Comparison of ENCODE assay signal across 10 mouse cellular contexts in the genomic region with DNA sequence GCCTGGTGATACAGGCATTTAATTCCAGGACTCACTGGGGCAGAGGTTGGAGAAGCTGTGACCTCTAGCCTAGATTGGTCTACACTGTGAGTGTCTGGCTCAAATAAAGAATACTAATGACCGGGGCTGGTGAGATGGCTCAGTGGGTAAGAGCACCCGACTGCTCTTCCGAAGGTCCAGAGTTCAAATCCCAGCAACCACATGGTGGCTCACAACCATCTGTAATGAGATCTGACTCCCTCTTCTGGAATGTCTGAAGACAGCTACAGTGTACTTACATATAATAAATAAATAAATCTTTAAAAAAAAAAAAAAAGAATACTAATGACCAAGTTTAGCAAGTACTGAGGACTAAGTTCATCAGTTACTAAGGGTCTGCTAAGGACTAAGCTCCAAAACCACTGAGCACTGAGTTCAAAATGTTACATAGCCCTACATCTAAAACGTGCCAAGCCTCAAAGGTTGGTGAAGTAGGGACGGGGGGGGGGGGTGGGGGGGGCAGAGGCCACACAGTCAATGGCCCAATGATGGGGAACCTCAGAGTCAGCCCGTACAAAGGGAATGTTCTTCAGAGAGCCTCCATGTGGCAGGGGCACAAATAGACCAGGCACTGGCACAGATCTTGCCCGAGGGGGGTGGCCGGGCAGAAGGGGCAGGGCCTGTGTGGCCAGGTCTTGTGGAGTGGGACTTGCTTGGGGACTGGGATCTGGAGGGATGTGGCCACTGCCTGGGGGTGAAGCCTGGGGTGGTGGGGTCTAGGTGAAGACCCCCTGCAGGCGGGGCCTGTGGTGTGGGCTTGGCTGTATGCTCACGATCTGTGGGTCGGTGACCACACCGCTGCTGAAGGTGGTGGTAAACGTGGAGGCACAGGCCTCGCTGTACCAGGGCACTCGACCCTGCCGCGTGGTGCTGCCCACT. TPM values are rescaled to one million over a fixed set of nuclear protein-coding genes. Genes with fewer than 3 reads are reported as not detected.
A peak's percentile ranks its signal among the peaks of the same experiment; 100 is the strongest.
DNase-seq lines count a peak whose midpoint lies in the region; ATAC-seq and TF ChIP-seq lines count a peak whose summit lies in the region.
"Had no signal": no experiment of that assay in that cellular context is flagged by ENCODE, and none has a peak within 500 bp of the region (broad histone marks: within the 10 kb centered on the region; RNA-seq: fewer than 3 reads in every experiment).

No protein-coding gene starts in this region.

- H3K79me2 ChIP-seq in C2C12 (ENCODE audit: control insufficient read depth, insufficient read depth), result peaks cover 30% of the 10 kb centered on the region

- DNase-seq in heart, adult 11 months, result peak; percentile 95
- no peak for DNase-seq in heart, adult 8-10 months (ENCODE audit: low spot score)
- DNase-seq in forebrain, embryonic 14.5 days (ENCODE audit: low spot score), result no peak
- DNase-seq in liver, embryonic 14.5 days (ENCODE audit: low read depth in 3 of 3, low spot score in 3 of 3), result no peak
- no peak for DNase-seq in layer of hippocampus, adult 9-10 months (ENCODE audit: low spot score)
- no peak for DNase-seq in yolk sac, embryonic 10.5 days (ENCODE audit: low spot score)
- DNase-seq in urinary bladder, postnatal 25 days (ENCODE audit: low spot score), result no peak

- no peak overlapping the region for H3K27ac ChIP-seq in forebrain, embryonic 14.5 days (ENCODE audit: low read depth, low read length)
- H3K27ac ChIP-seq in liver, embryonic 14.5 days, result peak overlapping the region; percentile 43; the same call in 1 of the 2 replicates
- H3K27ac ChIP-seq: macrophage had no signal

- no peak for ATAC-seq in forebrain, embryonic 14.5 days
- ATAC-seq in liver, embryonic 14.5 days (ENCODE audit: insufficient read depth), result 0 out of 2 replicates have a peak, but pooled peaks have one; percentile 1

- no peak overlapping the region for H3ac ChIP-seq in C2C12 (ENCODE audit: control insufficient read depth, insufficient read length, low read depth)

- peak overlapping the region; percentile 88; the same call in 1 of the 2 replicates for H3K4me2 ChIP-seq in forebrain, embryonic 14.5 days (ENCODE audit: low read length)
- peak overlapping the region; percentile 96 for H3K4me2 ChIP-seq in liver, embryonic 14.5 days (ENCODE audit: low read depth)

- 79% methylated on average over 17 of the region's 17 CpGs for WGBS in forebrain, embryonic 14.5 days
- 72% methylated on average over 17 of the region's 17 CpGs for WGBS in liver, embryonic 14.5 days (ENCODE audit: insufficient replicate concordance)

- TF ChIP-seq CTCF in C2C12 (IDR thresholded peaks at IDR 0.05; ENCODE audit: control insufficient read depth, insufficient read depth, insufficient read length), result no peak
- TF ChIP-seq CTCF in liver, embryonic 14.5 days (IDR thresholded peaks at IDR 0.05; ENCODE audit: low read depth), result no peak

- no peak for TF ChIP-seq EP300 in liver, embryonic 14.5 days (IDR thresholded peaks at IDR 0.05; ENCODE audit: low read depth)

- no peaks in the 10 kb centered on the region for H3K36me3 ChIP-seq in C2C12 (ENCODE audit: control insufficient read depth, insufficient read depth)
- H3K36me3 ChIP-seq in forebrain, embryonic 14.5 days (ENCODE audit: control insufficient read depth, insufficient read depth, low read length), result no peaks in the 10 kb centered on the region
- H3K36me3 ChIP-seq in liver, embryonic 14.5 days (replicated peaks; ENCODE audit: control insufficient read depth, insufficient read depth, low read depth), result no peaks in the 10 kb centered on the region

- no peaks in the 10 kb centered on the region for H3K9me3 ChIP-seq in forebrain, embryonic 14.5 days (replicated peaks; ENCODE audit: control insufficient read depth, low read length)
- no peaks in the 10 kb centered on the region for H3K9me3 ChIP-seq in liver, embryonic 14.5 days (ENCODE audit: control insufficient read depth, low read length)

- H3K9ac ChIP-seq in forebrain, embryonic 14.5 days (ENCODE audit: low read length), result no peak overlapping the region
- no peak overlapping the region; the same call in 1 of the 2 replicates for H3K9ac ChIP-seq in liver, embryonic 14.5 days (replicated peaks)

- H3K4me1 ChIP-seq in forebrain, embryonic 14.5 days (ENCODE audit: control insufficient read depth, insufficient read depth, low read length), result peaks cover 16% of the 10 kb centered on the region
- peaks cover 7 to 13% of the 10 kb centered on the region in 2 experiments for H3K4me1 ChIP-seq in liver, embryonic 14.5 days (replicated peaks; ENCODE audit: control insufficient read depth in 2 of 2, insufficient read depth in 2 of 2, low read length in 1 of 2)

- H3K27me3 ChIP-seq in C2C12 (ENCODE audit: control insufficient read depth, insufficient read depth, insufficient read length), result no peaks in the 10 kb centered on the region
- H3K27me3 ChIP-seq in forebrain, embryonic 14.5 days (replicated peaks; ENCODE audit: control insufficient read depth, insufficient read depth, low read length), result no peaks in the 10 kb centered on the region
- no peaks in the 10 kb centered on the region for H3K27me3 ChIP-seq in liver, embryonic 14.5 days (ENCODE audit: control insufficient read depth, insufficient read depth, low read length)
- H3K27me3 ChIP-seq: Patski had no signal

- peak overlapping the region; percentile 43 for H3K4me3 ChIP-seq in C2C12 (ENCODE audit: insufficient read depth, poor library complexity, severe bottlenecking)
- H3K4me3 ChIP-seq in forebrain, embryonic 14.5 days (ENCODE audit: low read depth, low read length), result no peak overlapping the region
- H3K4me3 ChIP-seq in liver, embryonic 14.5 days (ENCODE audit: insufficient read depth in 1 of 2, low read depth in 2 of 2, low read length in 2 of 2), result peak overlapping the region in 1 of 2 experiments; percentile 74; a peak in 1 of 4 replicates

- peaks cover 14% of the 10 kb centered on the region for H3K79me3 ChIP-seq in C2C12 (ENCODE audit: low read depth)

TF ChIP-seq in C2C12, 6 proteins besides CTCF, POLR2A, EP300 and RAD21:
- no peak for TF ChIP-seq MAX (IDR thresholded peaks at IDR 0.05)
- TF ChIP-seq USF1 (IDR thresholded peaks at IDR 0.05; ENCODE audit: low read depth), result no peak
- no peak for TF ChIP-seq MYOD1 (IDR thresholded peaks at IDR 0.05; ENCODE audit: control insufficient read depth, insufficient read length, low read depth)
- no peak for TF ChIP-seq MYOG (IDR thresholded peaks at IDR 0.05; ENCODE audit: control insufficient read depth, extremely low read depth, insufficient read length)
- no peak for TF ChIP-seq FOSL1 (IDR thresholded peaks at IDR 0.05; ENCODE audit: insufficient read depth, low read length, poor library complexity, severe bottlenecking)
- no peak for TF ChIP-seq CEBPB (IDR thresholded peaks at IDR 0.05; ENCODE audit: low read depth)

RNA-seq across cellular contexts. Expression of a gene that starts 4.0 kb away (rescaled TPM):
- total RNA-seq in heart, adult 8-10 months (2022), result 10 to 100 TPM; 14.3 to 19.8 (median 16.3) TPM
- 62.6 TPM for polyA plus RNA-seq in C2C12 (2012; fragmentation: generic; extraction: Trizol)
- polyA plus RNA-seq in forebrain, embryonic 14.5 days (2014; fragmentation: Nextera tagmentation; extraction: Ambion mirVana), result 39.2 and 40.8 TPM in 2 replicates
- polyA plus RNA-seq in liver, embryonic 14.5 days (2012; rRNA removed), result 24.3 and 24.7 TPM in 2 replicates
- polyA plus RNA-seq in liver, embryonic 14.5 days (2014; fragmentation: Nextera tagmentation; extraction: Ambion mirVana), result 29.4 and 29.5 TPM in 2 replicates

RNA-seq across cellular contexts. Expression of a gene that starts 4.9 kb away (rescaled TPM):
- total RNA-seq in heart, adult 8-10 months (2022), result 1 to 10 TPM; 1.7 to 3.1 (median 2.7) TPM
- 3.2 TPM for polyA plus RNA-seq in C2C12 (2012; fragmentation: generic; extraction: Trizol)
- 1.6 and 2.4 TPM in 2 replicates for polyA plus RNA-seq in forebrain, embryonic 14.5 days (2014; fragmentation: Nextera tagmentation; extraction: Ambion mirVana)
- polyA plus RNA-seq in liver, embryonic 14.5 days (2012; rRNA removed), result 6.6 and 7.2 TPM in 2 replicates
- 3.1 and 3.2 TPM in 2 replicates for polyA plus RNA-seq in liver, embryonic 14.5 days (2014; fragmentation: Nextera tagmentation; extraction: Ambion mirVana)

RNA-seq across cellular contexts. Expression of a gene that starts 5.4 kb away (rescaled TPM):
- total RNA-seq in heart, adult 8-10 months (2022), result 1 to 10 TPM; 3.1 to 7.6 (median 5.0) TPM
- 5.9 TPM for polyA plus RNA-seq in C2C12 (2012; fragmentation: generic; extraction: Trizol)
- 2.3 and 2.7 TPM in 2 replicates for polyA plus RNA-seq in forebrain, embryonic 14.5 days (2014; fragmentation: Nextera tagmentation; extraction: Ambion mirVana)
- 23.6 and 29.2 TPM in 2 replicates for polyA plus RNA-seq in liver, embryonic 14.5 days (2012; rRNA removed)
- polyA plus RNA-seq in liver, embryonic 14.5 days (2014; fragmentation: Nextera tagmentation; extraction: Ambion mirVana), result 55.3 and 59.5 TPM in 2 replicates

RNA-seq across cellular contexts. Expression of a gene that starts 23.8 kb away (rescaled TPM):
- 100 to 1,000 TPM in 2 of 4 experiments, 10 to 100 TPM in 2; 87.9 to 109 (median 99.6) TPM for total RNA-seq in heart, adult 8-10 months (2022)
- polyA plus RNA-seq in C2C12 (2012; fragmentation: generic; extraction: Trizol), result 18.3 TPM
- polyA plus RNA-seq in forebrain, embryonic 14.5 days (2014; fragmentation: Nextera tagmentation; extraction: Ambion mirVana), result 0.48 and 0.52 TPM in 2 replicates
- 1.9 and 2.1 TPM in 2 replicates for polyA plus RNA-seq in liver, embryonic 14.5 days (2012; rRNA removed)
- polyA plus RNA-seq in liver, embryonic 14.5 days (2014; fragmentation: Nextera tagmentation; extraction: Ambion mirVana), result 1.3 TPM in 2 replicates

RNA-seq across cellular contexts. Expression of a gene that starts 28.6 kb away (rescaled TPM):
- 1 to 10 TPM; 2.2 to 3.1 (median 2.2) TPM for total RNA-seq in heart, adult 8-10 months (2022)
- polyA plus RNA-seq in C2C12 (2012; fragmentation: generic; extraction: Trizol), result 0.20 TPM
- polyA plus RNA-seq in forebrain, embryonic 14.5 days (2014; fragmentation: Nextera tagmentation; extraction: Ambion mirVana), result 154 and 213 TPM in 2 replicates
- 0.04 and 0.16 TPM in 2 replicates for polyA plus RNA-seq in liver, embryonic 14.5 days (2012; rRNA removed)
- 0.04 TPM in 1 of 2 replicates, not detected in the other for polyA plus RNA-seq in liver, embryonic 14.5 days (2014; fragmentation: Nextera tagmentation; extraction: Ambion mirVana)
